Mouse (Mus musculus): Measurements from ENCODE around the gene Epha2.

The Epha2 gene

GRCm38 (mm10) chr4:141301116-141301553 is at the start of gene Epha2:
Gene Epha2, plus strand, starts transcription at chr4:141301240.
- DNase-seq: peak; percentile 35

DNA sequence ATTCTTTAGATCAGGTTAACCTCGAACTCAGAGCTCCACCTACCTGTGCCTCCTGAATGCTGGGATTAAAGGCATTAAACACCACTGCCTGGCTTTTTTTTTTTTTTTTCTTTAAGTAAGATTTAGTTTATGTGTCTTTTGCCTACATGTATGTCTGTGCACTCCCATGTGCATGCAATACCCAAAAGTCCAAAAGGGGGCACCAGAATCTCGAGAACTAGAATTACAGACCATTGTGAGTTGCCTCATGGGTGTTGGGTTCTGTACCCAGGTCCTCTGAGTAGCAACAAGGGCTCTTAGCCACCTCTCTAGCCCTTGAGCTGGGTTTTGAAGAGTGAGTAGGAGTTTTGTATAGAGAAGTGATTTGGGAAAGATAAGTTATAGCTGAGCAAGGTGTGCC is 48.4 kb upstream of the Epha2 start:
- no peak for DNase-seq

DNA sequence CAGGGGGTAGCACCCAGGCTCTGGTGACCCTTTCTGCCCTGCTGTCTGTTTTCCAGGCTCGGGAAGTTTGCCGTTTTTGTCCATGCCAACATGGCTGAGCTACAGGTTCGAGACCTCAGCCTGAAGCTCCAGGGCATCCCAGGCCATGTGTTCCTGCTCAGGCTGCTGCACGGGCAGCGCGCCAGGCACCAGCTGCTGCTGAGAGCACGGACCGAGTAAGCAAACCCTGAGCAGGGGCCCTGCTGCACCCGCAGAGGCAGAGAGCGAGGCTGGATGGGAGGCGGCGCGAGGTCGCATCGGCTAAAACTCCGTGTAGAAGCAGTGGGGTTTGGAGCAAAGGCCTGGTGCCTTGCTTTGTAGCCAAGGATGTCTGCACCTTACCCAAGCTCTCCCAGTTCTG is 46.8 kb upstream of the Epha2 start:
- no peak for DNase-seq

GRCm38 (mm10) chr4:141257440-141257839 is 43.6 kb upstream of the Epha2 start:
- no peak for DNase-seq

GRCm38 (mm10) chr4:141259413-141259812 is 41.6 kb upstream of the Epha2 start:
- no peak for DNase-seq

DNA sequence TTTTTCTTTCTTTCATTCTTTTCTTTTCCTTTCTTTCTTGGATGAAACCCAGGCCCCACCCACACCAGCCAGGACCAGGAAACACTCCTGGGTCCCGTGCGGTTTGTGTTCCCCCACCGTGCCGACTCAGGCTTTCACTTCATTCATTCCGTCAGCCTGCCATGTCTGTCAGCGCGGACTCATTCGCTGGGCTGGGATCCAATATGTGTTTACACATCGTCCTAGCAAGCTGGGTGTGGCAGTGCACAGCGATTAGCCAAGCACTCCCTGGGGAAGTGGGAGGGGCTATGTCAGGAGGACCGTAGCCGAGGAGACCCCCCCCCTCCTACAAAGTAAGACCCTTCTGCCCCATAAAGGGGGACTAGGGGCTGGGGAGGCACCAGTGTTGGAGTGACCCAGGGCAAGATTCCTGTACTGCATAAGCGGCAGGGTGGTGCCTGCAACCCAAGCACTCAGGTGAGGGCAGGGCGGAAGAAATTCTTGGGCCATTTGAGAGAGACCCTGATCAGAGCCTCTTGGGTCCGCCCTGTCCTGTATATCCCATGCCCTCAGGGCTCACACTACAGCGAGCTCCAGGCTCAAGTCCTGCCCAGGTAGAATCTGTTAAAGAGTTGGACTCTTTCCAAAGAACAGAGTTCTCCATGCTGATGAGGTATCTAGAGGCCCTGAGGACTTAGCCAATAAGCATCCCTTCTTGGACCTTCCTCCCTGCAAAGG is 40.9 kb upstream of the Epha2 start:
- DNase-seq: no peak

DNA sequence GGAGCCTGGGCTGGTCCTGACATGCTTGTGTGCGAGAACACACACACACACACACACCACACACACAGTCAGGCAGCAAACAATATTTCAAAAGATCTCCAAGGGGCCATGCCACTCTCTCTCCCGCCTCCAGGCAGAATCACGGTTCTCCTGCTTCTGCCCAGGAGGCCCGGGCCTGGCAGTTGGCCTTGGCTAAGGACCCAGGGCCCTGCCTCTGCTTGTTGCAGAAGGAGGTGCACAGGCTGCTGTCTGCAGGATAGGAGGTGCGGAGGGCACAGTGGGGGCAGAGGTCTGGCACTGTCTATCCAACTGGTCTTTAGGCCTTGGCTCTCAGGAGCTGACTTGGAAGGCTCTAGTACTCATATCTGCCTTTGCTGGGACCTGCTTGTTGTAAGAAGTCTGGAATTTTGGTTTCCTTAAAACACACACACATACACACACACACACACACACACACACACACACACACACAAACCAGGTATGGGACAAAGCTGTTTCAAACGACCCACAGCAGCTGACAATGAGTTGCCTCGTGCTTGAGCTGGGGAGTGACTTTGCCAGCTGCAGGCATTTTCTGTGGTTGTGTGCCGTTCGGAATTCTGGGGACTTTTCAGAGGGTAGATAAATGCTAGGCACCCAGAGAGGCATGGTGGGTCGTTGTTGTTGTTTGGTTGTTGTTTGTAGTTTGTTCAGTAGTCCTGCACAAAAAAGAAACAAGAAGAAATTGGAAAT is 38.0 kb upstream of the Epha2 start:
- DNase-seq: no peak

- no peak for DNase-seq
Measured at GRCm38 (mm10) chr4:141265979-141266637, 34.9 kb upstream of the Epha2 start.

DNA sequence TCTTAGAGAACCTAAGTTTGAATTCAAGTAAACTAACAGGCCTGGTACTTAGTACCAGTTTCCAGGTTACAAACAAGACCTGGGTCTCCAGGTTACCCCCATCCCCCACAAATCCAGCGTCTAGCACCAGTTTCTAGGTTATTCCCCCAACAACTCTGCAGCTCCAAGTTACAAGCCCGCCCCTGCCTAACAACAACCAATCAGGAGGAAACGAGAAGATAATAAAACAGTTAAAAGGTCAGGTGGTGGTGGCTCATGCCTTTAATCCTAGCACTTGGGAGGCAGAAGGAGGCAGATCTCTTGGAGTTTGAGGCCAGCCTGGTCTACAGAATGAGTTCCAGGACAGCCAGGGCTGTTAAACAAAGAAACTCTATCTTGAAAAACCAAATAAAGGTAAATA is 33.8 kb upstream of the Epha2 start:
- no peak for DNase-seq

GRCm38 (mm10) chr4:141267837-141268236 is 33.2 kb upstream of the Epha2 start:
- no peak for DNase-seq

- no peak for DNase-seq
Measured at GRCm38 (mm10) chr4:141268350-141268749, 32.7 kb upstream of the Epha2 start.

DNA sequence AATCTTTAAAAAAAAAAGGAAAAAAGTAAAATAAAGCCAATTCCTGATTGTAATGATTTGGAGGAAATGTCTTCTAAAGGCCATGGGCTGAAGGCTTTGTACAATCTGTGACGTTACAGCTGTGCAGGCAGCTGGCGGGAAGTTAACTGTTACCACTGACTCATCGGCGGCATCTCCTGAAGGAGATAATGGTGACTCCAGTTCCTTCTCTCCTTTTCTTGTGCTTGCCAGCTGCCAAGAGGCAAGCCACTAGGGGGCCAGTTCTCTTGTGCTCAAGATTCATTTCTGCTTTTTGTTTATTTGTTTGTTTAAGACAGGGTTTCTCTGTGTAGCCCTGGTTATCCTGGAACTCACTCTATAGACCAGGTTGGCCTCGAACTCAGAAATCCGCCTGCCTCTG is 32.0 kb upstream of the Epha2 start:
- DNase-seq: no peak

GRCm38 (mm10) chr4:141270201-141270940 is 30.7 kb upstream of the Epha2 start:
- DNase-seq: no peak

DNA sequence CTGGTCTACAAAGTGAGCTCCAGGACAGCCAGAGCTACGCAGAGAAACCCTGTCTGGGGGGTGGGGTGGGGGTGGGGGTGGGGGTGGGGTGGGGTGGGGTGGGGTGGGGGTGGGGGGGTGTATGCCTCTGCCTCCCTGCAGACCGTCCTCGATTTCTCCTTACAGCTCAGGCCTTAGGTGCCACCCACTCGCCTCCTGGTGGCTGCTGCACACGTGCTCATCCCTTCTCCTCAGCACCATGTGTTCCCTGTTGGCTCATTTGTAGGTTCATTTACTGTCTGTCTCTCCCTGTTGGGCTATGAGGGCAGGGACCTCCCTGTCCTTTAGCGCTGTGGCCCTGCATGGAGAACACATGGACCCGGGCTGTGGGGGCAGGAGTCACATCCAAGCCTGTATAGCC is 29.8 kb upstream of the Epha2 start:
- no peak for DNase-seq

DNA sequence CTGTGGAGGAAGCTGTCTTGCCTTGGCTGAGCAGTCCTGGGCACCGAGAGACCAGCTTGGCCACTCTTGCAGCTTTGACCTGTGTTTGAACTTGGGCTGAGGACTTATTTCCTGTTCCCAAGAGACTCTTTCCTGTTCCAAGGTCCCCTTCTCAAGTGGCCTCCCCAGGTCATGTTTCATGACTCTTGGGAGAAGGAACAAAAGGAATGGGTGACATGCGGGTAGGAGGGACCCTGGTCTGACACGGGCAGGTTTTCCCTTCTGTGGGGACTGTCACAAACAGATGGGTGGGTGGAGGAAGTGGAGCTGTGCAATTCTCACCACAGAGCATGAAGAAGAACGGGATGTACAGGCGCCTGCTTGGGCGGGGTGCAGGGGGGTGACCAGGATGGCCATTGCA is 29.3 kb upstream of the Epha2 start:
- no peak for DNase-seq

DNA sequence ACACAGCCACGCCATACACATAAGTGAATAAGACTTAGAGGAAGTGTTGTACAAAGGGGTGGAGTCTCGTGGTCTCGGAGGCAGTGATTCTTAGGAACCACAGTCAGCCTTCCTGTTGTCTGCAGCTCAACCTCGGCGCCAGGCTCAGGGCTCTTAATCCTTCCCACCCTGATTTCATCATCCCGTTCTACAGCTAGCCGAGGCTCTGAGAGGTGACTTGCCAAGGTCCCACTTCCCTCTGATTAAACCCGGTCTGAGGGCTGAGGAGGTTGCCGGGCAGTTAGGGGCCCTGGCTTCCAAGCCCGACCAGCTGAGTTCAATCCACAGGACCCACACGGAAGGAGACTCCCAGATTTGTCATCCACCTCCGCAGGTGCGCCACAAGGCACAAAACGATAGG is 28.2 kb upstream of the Epha2 start:
- DNase-seq: no peak

DNA sequence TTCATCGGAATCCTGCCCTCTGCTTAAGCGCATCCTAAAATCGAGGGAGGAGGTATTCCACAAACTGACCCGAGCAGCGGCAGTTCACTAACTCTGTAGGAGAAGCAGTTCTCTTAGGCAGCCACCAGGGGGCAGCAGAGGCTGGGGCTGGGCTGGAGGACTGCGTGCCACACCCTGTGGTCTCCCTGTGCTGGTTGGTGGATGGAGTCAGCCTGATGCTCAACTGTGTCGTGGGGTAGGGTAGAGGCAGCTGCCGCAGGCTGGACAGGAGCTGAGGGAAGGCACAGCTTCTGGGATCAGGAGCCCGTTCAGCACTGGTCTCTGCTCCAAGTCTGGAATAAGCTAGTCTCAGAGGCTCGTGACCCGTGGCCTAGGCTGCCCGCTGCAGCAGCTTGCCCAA is 27.7 kb upstream of the Epha2 start:
- DNase-seq: peak; percentile 55

- DNase-seq: no peak
Measured at GRCm38 (mm10) chr4:141274485-141275341, 26.3 kb upstream of the Epha2 start.

DNA sequence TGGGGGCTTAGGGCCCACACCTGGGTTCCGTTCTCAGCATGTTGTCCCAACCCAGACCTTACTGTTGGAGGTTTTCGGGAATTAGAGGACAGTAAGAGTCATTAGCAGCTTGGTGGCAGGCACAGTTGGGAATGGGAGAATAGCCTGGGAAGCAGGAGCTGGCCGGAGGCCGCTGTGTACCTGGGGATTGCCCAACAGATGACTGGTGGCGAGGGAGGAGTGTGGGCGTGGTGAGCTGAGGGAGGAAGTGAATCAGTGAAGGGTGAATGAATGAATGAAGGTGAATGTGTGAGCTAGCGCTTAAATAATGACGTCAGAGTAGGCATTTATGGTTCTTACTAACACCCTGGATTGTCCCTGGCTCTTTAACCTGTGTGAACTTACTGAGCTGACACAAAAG is 23.9 kb upstream of the Epha2 start:
- no peak for DNase-seq

- no peak for DNase-seq
Measured at GRCm38 (mm10) chr4:141278154-141278553, 22.9 kb upstream of the Epha2 start.

DNA sequence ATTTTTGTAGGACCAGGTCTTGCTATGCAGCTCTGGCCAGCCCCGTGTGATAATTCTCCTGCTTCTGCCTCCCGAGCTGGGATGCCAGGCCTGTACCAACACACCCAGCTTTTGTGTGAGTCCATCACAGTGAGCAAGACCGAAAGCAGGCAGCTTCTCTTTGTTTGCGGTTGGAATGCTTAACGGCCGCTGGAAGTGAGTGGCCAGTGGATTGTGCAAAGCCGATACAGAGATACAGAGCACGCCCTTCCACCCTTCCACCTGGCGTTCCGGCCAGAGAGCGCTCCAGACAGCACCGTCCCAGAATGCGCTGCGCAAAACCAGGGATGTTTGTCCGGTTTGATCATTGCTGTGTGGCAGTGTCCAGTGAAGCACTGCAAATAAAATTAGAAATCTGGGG is 21.7 kb upstream of the Epha2 start:
- no peak for DNase-seq

- no peak for DNase-seq
Measured at GRCm38 (mm10) chr4:141279783-141280182, 21.3 kb upstream of the Epha2 start.

Data from cerebellum, adult 9-11 months (tissue).